Mouse (Mus musculus) midbrain, postnatal 0 days (tissue): ENCODE measurements at regions not wholly inside any gene's neighbourhood (a gene's known extent, or its start where the extent isn't known, plus 50 kb on each side); places are given as distances from the start of the nearest gene placed in this dataset.

Experiments used
- ATAC-seq: fragments of 200-750 bp; cut with Nextera tagmentation; 2 replicates; pipeline ENCODE4 v1.8.0; 2017; ENCODE audit warnings: moderate number of reproducible peaks, mild to moderate bottlenecking, moderate TSS enrichment, moderate library complexity; ENCODE audit not compliant: low FRiP score
- DNase-seq: peaks from one replicate; pipeline ENCODE4 v3.0.0-alpha.2; 2015; ENCODE audit warnings: low spot score
- H3K27ac ChIP-seq: fragments of 300-500 bp; sonication (generic); 2 replicates; pipeline ENCODE4 v1.5.1; 2014; ENCODE audit warnings: low read depth, mild to moderate bottlenecking, low read length, mixed read lengths
- H3K27me3 ChIP-seq: fragments of 300-500 bp; sonication (generic); 2 replicates; pipeline ENCODE4 v1.6.1; 2014; ENCODE audit warnings: low read length, control low read depth, mixed read lengths; ENCODE audit not compliant: insufficient read depth
- H3K36me3 ChIP-seq: fragments of 300-500 bp; sonication (generic); 2 replicates; pipeline ENCODE4 v1.6.1; 2014; ENCODE audit warnings: low read length, control low read depth, mixed read lengths; ENCODE audit not compliant: insufficient read depth
- H3K4me1 ChIP-seq: fragments of 300-500 bp; sonication (generic); 2 replicates; pipeline ENCODE4 v1.6.1; 2014; ENCODE audit warnings: mild to moderate bottlenecking, control low read depth, antibody characterized with exemption, low read length, mixed read lengths; ENCODE audit not compliant: insufficient read depth
- H3K4me2 ChIP-seq: fragments of 300-500 bp; sonication (generic); 2 replicates; pipeline ENCODE4 v1.6.1; 2014; ENCODE audit warnings: low read depth, mild to moderate bottlenecking, low read length, mixed read lengths; ENCODE audit not compliant: poor library complexity, severe bottlenecking
- H3K4me3 ChIP-seq: fragments of 300-500 bp; sonication (generic); 2 replicates; pipeline ENCODE4 v1.5.1; 2014; ENCODE audit warnings: low read depth, mild to moderate bottlenecking, low read length, moderate library complexity
- H3K9ac ChIP-seq: fragments of 300-500 bp; sonication (generic); replicated peaks from 2 replicates; pipeline ENCODE4 v1.6.1; 2014; ENCODE audit warnings: mild to moderate bottlenecking, low read length, moderate library complexity, mixed read lengths; ENCODE audit not compliant: poor library complexity, severe bottlenecking
- H3K9me3 ChIP-seq: fragments of 300-500 bp; sonication (generic); 2 replicates; pipeline ENCODE4 v1.6.1; 2016; ENCODE audit warnings: low read length, control low read depth
- CTCF ChIP-seq: IDR thresholded peaks from 2 replicates; pipeline ENCODE4 v1.5.1; 2016; ENCODE audit warnings: antibody characterized with exemption, mild to moderate bottlenecking
- WGBS: fragments of 180-500 bp; shearing (Covaris S2); extraction: QIAGEN DNeasy Blood & Tissue Kit; methylation state at CpG from one replicate; pipeline ENCODE4 v1.1.7; 2014; 5-methylcytosine and 5-hydroxymethylcytosine counted together

DNA sequence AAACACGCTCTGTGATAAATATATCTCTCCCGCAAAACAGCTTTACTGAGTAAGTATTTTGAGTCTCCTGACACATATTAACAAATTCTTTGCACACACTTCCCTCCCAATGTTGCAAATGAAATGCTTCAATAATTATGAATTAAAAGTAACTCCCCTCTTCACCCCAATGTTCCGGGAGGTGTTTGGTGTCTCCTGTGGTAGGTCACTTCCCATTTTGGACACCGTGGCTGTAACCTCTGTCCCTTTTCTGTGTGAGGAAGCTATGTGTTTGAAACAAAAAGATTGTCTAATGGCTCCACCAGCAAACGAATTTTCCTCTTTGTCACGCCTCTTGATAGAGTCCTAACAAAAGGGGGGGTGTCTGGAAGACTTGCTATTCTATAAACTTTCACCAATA lies 122.5 kb upstream of the Adgrl2 start:
- H3K9ac ChIP-seq, result no peak overlapping the region
- DNase-seq, result no peak
- WGBS, result 85% methylated on average over 6 of the region's 6 CpGs
- ATAC-seq, result no peak
- TF ChIP-seq CTCF, result no peak
- no peaks in the 10 kb centered on the region for H3K9me3 ChIP-seq
- H3K27me3 ChIP-seq, result no peaks in the 10 kb centered on the region
- H3K4me1 ChIP-seq, result no peaks in the 10 kb centered on the region
- H3K36me3 ChIP-seq, result no peaks in the 10 kb centered on the region
- H3K4me2 ChIP-seq, result no peak overlapping the region
- no peak overlapping the region for H3K4me3 ChIP-seq
- no peak overlapping the region for H3K27ac ChIP-seq

DNA sequence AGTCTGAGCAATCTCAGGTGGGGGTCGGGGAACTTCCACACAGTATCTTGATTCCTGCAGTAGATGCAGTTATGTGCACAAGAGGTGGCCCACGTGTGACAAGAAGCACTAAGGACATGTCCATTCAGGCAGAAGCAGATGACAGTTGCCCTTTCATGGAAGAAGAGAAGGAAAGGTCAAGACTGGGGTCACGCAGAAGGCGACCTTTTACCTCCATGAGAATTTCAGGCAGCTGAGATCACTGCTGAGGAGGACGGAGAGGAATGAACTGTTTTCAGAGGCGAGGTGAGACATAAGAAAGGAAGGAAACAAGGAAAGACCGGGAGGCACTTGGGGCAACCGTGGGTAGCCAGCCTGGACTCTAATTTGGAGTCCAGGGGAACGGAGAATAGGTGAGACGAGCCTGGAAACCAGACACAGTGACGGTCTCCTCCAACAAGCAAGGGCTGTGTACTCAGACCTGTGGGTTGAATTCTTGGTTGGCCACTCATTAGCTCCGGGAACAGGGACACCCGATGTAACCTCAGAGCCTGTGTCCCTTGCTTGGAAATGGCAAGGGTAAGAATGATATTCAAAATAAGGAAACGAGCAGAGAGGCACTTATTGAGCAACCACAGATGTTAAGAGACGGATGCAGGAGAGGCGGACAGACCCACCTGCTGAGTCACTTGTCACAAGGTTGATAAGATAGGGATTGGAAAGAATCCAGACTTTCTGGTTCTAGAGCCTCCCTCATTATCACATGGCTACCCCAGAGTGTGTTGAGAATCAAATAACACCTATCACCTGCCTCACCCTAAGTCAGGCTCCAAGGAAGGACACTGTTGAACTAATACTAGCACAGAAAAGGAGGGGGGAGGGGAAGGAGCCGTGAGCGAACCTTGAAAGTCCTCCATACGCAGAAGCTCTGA lies 121.4 kb upstream of the Adgrl2 start:
- Histone ChIP-seq H3K4me2 (no peak overlapping the region), H3K27ac (no peak overlapping the region), H3K9ac (no peak overlapping the region), H3K27me3 (no peaks in the 10 kb centered on the region), H3K9me3 (no peaks in the 10 kb centered on the region), H3K4me3 (no peak overlapping the region), H3K36me3 (no peaks in the 10 kb centered on the region), H3K4me1 (no peaks in the 10 kb centered on the region)
- no peak for DNase-seq
- TF ChIP-seq CTCF, result no peak
- no peak for ATAC-seq
- 76% methylated on average over 19 of the region's 19 CpGs for WGBS

DNA sequence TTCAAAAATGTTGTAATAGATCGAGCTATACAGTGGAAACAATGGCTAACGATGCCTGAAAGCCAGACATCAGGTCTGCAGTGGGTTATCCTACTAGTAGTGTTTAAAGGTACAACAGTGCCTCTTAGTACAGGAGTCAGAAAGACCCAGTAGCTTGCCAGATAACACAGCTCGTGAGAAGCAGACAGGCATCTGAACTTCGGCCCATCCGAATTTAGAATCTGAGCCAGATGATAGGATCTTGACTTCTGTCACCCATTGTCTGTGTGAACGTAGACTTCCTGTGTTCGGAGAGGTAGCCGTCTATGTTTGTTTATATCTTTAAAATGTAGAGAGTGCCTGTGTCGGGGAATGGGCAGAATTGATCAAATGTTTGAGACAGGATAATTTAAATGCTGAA lies 120.5 kb upstream of the Adgrl2 start:
- no peaks in the 10 kb centered on the region for H3K4me1 ChIP-seq
- H3K4me2 ChIP-seq, result no peak overlapping the region
- no peak overlapping the region for H3K9ac ChIP-seq
- no peak for DNase-seq
- no peak for TF ChIP-seq CTCF
- no peaks in the 10 kb centered on the region for H3K36me3 ChIP-seq
- H3K4me3 ChIP-seq, result no peak overlapping the region
- no peaks in the 10 kb centered on the region for H3K27me3 ChIP-seq
- 78% methylated on average over 9 of the region's 9 CpGs for WGBS
- H3K27ac ChIP-seq, result no peak overlapping the region
- H3K9me3 ChIP-seq, result no peaks in the 10 kb centered on the region
- ATAC-seq, result no peak

DNA sequence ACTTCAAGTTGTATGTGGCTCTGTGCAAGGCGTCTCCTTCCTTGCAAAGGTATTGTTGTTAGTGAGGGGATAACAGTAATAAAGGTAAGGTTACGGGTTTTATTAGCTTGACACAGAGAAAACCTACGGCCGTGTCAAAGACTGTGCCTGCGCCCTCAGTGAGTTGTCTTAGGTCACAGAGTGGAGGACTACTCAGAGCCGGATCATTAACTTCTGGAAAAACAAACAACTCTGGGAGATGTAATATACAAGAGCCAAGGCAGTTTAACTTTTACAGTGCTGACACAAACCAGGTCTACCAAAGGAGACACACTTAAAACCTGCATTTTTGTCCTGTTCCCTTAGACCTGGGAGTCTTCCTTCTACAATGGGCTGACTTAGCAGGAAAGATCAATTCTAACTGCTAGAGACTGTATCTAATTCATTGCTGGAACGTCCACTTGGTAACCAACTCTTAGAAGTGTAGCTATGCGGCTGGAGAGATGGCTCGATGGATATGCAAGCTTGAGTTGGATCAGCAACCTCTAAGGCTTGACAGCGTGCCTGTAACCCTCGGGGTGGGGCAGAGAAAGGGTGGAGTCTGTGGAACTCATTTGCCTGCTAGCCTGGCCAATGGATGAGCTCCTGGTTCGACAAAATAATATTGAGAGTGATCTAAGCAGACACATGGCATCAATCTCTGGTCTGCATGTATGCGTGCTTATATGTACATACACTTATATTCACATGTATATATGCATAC lies 115.5 kb upstream of the Adgrl2 start:
- H3K36me3 ChIP-seq, result no peaks in the 10 kb centered on the region
- H3K9ac ChIP-seq, result no peak overlapping the region
- H3K27ac ChIP-seq, result no peak overlapping the region
- no peaks in the 10 kb centered on the region for H3K4me1 ChIP-seq
- no peak for TF ChIP-seq CTCF
- ATAC-seq, result no peak
- no peak overlapping the region for H3K4me3 ChIP-seq
- no peak overlapping the region for H3K4me2 ChIP-seq
- H3K9me3 ChIP-seq, result no peaks in the 10 kb centered on the region
- 87% methylated on average over 13 of the region's 13 CpGs for WGBS
- no peaks in the 10 kb centered on the region for H3K27me3 ChIP-seq
- DNase-seq, result no peak

DNA sequence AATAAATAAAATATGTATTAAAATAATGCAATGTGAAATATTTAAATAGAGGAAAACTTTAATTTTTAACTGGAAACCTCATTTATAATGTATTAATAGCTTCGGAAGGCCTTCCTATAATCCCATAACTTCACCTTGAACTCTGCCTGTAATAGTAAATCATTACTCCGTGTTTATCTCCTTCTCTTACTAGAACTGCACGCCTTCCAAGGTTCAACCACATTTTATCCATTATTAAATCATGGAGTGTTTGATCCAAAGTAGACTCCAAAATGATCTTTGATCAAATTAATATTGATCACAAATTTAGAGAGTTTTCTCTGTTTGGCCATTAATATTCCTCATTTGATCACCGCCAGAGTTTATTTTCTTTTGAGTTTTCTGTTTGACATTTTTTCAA lies 114.8 kb upstream of the Adgrl2 start:
- WGBS, result 94% methylated on average over 4 of the region's 4 CpGs
- no peak for ATAC-seq
- no peaks in the 10 kb centered on the region for H3K36me3 ChIP-seq
- H3K4me2 ChIP-seq, result no peak overlapping the region
- no peak overlapping the region for H3K9ac ChIP-seq
- no peaks in the 10 kb centered on the region for H3K9me3 ChIP-seq
- no peaks in the 10 kb centered on the region for H3K4me1 ChIP-seq
- no peak for TF ChIP-seq CTCF
- H3K27ac ChIP-seq, result no peak overlapping the region
- H3K27me3 ChIP-seq, result no peaks in the 10 kb centered on the region
- DNase-seq, result no peak
- no peak overlapping the region for H3K4me3 ChIP-seq

DNA sequence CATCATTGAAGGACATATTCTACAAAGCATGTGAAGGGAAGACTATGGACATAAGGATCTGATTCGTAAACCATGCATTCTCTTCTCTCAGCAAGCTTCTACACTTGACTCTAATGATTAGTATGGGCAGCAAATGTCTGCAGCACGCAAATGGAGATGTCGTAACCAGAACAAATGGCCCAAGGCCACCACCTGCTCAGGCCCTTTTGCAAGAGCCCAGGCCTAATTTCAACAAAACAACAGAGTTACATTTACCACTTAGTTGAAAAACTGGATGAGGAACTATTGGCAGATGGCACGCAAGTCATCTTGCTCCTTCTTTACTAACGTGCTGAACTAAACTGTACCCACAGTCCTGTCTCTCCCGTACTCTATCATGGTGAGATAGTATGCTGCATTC lies 113.7 kb upstream of the Adgrl2 start:
- Histone ChIP-seq H3K4me3 (no peak overlapping the region), H3K36me3 (no peaks in the 10 kb centered on the region), H3K4me1 (no peaks in the 10 kb centered on the region), H3K9me3 (no peaks in the 10 kb centered on the region), H3K9ac (no peak overlapping the region), H3K27me3 (no peaks in the 10 kb centered on the region), H3K4me2 (no peak overlapping the region), H3K27ac (no peak overlapping the region)
- ATAC-seq (no peak), DNase-seq (no peak)
- WGBS, result 89% methylated on average over 6 of the region's 6 CpGs
- TF ChIP-seq CTCF, result no peak
